Mouse (Mus musculus) 3134 (cell line): ENCODE data around the gene Ncf1.

Experiments used
- DNase-seq: peaks from one replicate; pipeline ENCODE4 v3.0.0-alpha.2; 2011; ENCODE audit warnings: low spot score; ENCODE audit not compliant: insufficient read length; ENCODE audit errors: extremely low read depth

The Ncf1 gene

GRCm38 (mm10) chr5:134214021-134214806 lies 15.2 kb downstream of the Ncf1 start:
- DNase-seq, result no peak

- no peak for DNase-seq
Observed at GRCm38 (mm10) chr5:134209931-134210554, 19.4 kb downstream of the Ncf1 start.

- DNase-seq, result no peak
Observed at GRCm38 (mm10) chr5:134206721-134207120, 22.7 kb downstream of the Ncf1 start.

- DNase-seq, result no peak
Observed at GRCm38 (mm10) chr5:134193664-134194063, 35.8 kb downstream of the Ncf1 start.

- DNase-seq, result no peak
Observed at GRCm38 (mm10) chr5:134188571-134188970, 40.9 kb downstream of the Ncf1 start.

GRCm38 (mm10) chr5:134186961-134187731 lies 42.3 kb downstream of the Ncf1 start:
- peak; percentile 43 for DNase-seq

GRCm38 (mm10) chr5:134186059-134186458 lies 43.4 kb downstream of the Ncf1 start:
- DNase-seq, result no peak

GRCm38 (mm10) chr5:134183880-134184808 lies 45.3 kb downstream of the Ncf1 start, which contains the start of gene Gtf2ird2:
TSS of gene Gtf2ird2 (plus strand) at chr5:134184019.
- peak; percentile 99 for DNase-seq

- no peak for DNase-seq
Observed at GRCm38 (mm10) chr5:134183162-134183561, 46.3 kb downstream of the Ncf1 start.

GRCm38 (mm10) chr5:134182735-134183134 lies 46.7 kb downstream of the Ncf1 start:
- DNase-seq, result no peak

- DNase-seq, result no peak
Observed at GRCm38 (mm10) chr5:134182172-134182571, 47.3 kb downstream of the Ncf1 start.

GRCm38 (mm10) chr5:134179871-134180270 lies 49.6 kb downstream of the Ncf1 start:
- DNase-seq, result peak; percentile 42

- no peak for DNase-seq
Observed at GRCm38 (mm10) chr5:134178536-134178935, 50.9 kb downstream of the Ncf1 start.

GRCm38 (mm10) chr5:134176169-134176881 lies 53.1 kb downstream of the Ncf1 start, which contains the start of gene Rcc1l:
TSS of gene Rcc1l (minus strand) at chr5:134176774.
- peak; percentile 83 for DNase-seq

GRCm38 (mm10) chr5:134175696-134176095 lies 53.7 kb downstream of the Ncf1 start:
- no peak for DNase-seq

- no peak for DNase-seq
Observed at GRCm38 (mm10) chr5:134173206-134173605, 56.2 kb downstream of the Ncf1 start.

- no peak for DNase-seq
Observed at GRCm38 (mm10) chr5:134170167-134170566, 59.3 kb downstream of the Ncf1 start.
